Mouse (Mus musculus) mouse embryonic stem cell (cell line): ENCODE results near the gene Kctd17.

Experiments
- in situ Hi-C, 2 experiments: fragments of 300-500 bp; cut with MboI; formaldehyde crosslinking; loops; 1 replicate in 1 of 2; 3 replicates in 1 of 2; pipeline ENCODE4 v1.14.3; 2019 to 2020; ENCODE audit warnings: low sequenced_read_pairs in 2 of 2, low pct_unique_long_range_greater_than_20kb in 1 of 2, mixed read lengths in 1 of 2; ENCODE audit not compliant: unreplicated experiment in 1 of 2

Gene Kctd17

GRCm38 (mm10) chr15:78409570-78410052 lies 18.8 kb upstream of the Kctd17 start:
- in situ Hi-C loops: no loop called here

GRCm38 (mm10) chr15:78413083-78413718 lies 15.2 kb upstream of the Kctd17 start:
- in situ Hi-C loops: no loop called here

- in situ Hi-C loops: no loop called here
Measured at GRCm38 (mm10) chr15:78413719-78414117, 14.6 kb upstream of the Kctd17 start.

GRCm38 (mm10) chr15:78414157-78414556 lies 14.2 kb upstream of the Kctd17 start:
- in situ Hi-C loops: no loop called here

GRCm38 (mm10) chr15:78416937-78417336 lies 11.4 kb upstream of the Kctd17 start:
- in situ Hi-C loops: no loop called here

- in situ Hi-C loops: no loop called here
Measured at GRCm38 (mm10) chr15:78420395-78420794, 8.0 kb upstream of the Kctd17 start.

- in situ Hi-C loops: no loop called here
Measured at GRCm38 (mm10) chr15:78422046-78422956, 6.1 kb upstream of the Kctd17 start.

- in situ Hi-C loops: no loop called here
Measured at GRCm38 (mm10) chr15:78424507-78424906, 3.9 kb upstream of the Kctd17 start.

- in situ Hi-C loops: no loop called here
Measured at GRCm38 (mm10) chr15:78425230-78425629, 3.1 kb upstream of the Kctd17 start.

- in situ Hi-C loops: no loop called here
Measured at GRCm38 (mm10) chr15:78429139-78429459, 735 bp downstream of the Kctd17 start.

- in situ Hi-C loops: no loop called here
Measured at GRCm38 (mm10) chr15:78429871-78430622, 1.7 kb downstream of the Kctd17 start.

- in situ Hi-C loops: no loop called here
Measured at GRCm38 (mm10) chr15:78430874-78431273, 2.5 kb downstream of the Kctd17 start.

GRCm38 (mm10) chr15:78431541-78432121 lies 3.3 kb downstream of the Kctd17 start:
- in situ Hi-C loops: no loop called here

GRCm38 (mm10) chr15:78434896-78435520 lies 6.6 kb downstream of the Kctd17 start:
- in situ Hi-C loops: no loop called here

- in situ Hi-C loops: no loop called here
Measured at GRCm38 (mm10) chr15:78435681-78436080, 7.3 kb downstream of the Kctd17 start.

- in situ Hi-C loops: no loop called here
Measured at GRCm38 (mm10) chr15:78436380-78437192, 8.2 kb downstream of the Kctd17 start.

- in situ Hi-C loops: no loop called here
Measured at GRCm38 (mm10) chr15:78437237-78438017, 9.1 kb downstream of the Kctd17 start.
